Mouse (Mus musculus) spleen, postnatal 10 days (tissue): ENCODE measurements at regions not wholly inside any gene's neighbourhood (a gene's known extent, or its start where the extent isn't known, plus 50 kb on each side); places are given as distances from the start of the nearest gene placed in this dataset.
A peak's percentile ranks its signal among the peaks of the same experiment; 100 is the strongest.

Source experiments
- DNase-seq, 2 experiments: peaks; one replicate each; pipeline ENCODE4 v3.0.0; 2021 to 2022; ENCODE audit warnings: low spot score in 2 of 2

GRCm38 (mm10) chr4:34226089-34226840 lies 176.3 kb upstream of the Spaca1 start:
- no peak for DNase-seq

GRCm38 (mm10) chr4:34226886-34227285 lies 176.9 kb upstream of the Spaca1 start:
- DNase-seq = no peak

GRCm38 (mm10) chr4:34227611-34228010 lies 177.6 kb upstream of the Spaca1 start:
- no peak for DNase-seq

- DNase-seq = peak; percentile 8 to 49
Measured at GRCm38 (mm10) chr4:34231270-34231669, 181.3 kb upstream of the Spaca1 start.

- DNase-seq = no peak
Measured at GRCm38 (mm10) chr4:34234204-34234603, 184.2 kb upstream of the Spaca1 start.

GRCm38 (mm10) chr4:34234645-34235044 lies 184.7 kb upstream of the Spaca1 start:
- no peak for DNase-seq

GRCm38 (mm10) chr4:34237791-34238190 lies 187.8 kb upstream of the Spaca1 start:
- no peak for DNase-seq

GRCm38 (mm10) chr4:34239624-34240023 lies 189.6 kb upstream of the Spaca1 start:
- no peak for DNase-seq

GRCm38 (mm10) chr4:34241060-34241571 lies 191.1 kb upstream of the Spaca1 start:
- DNase-seq = no peak

- DNase-seq = no peak
Measured at GRCm38 (mm10) chr4:34241673-34242072, 191.7 kb upstream of the Spaca1 start.

GRCm38 (mm10) chr4:34259444-34259843 lies 209.5 kb upstream of the Spaca1 start:
- no peak for DNase-seq

- DNase-seq = no peak
Measured at GRCm38 (mm10) chr4:34260468-34260867, 210.5 kb upstream of the Spaca1 start.

- DNase-seq = no peak
Measured at GRCm38 (mm10) chr4:34261809-34262208, 211.8 kb upstream of the Spaca1 start.

GRCm38 (mm10) chr4:34264431-34264830 lies 214.4 kb upstream of the Spaca1 start:
- DNase-seq = no peak

- DNase-seq = no peak
Measured at GRCm38 (mm10) chr4:34274316-34274715, 224.3 kb upstream of the Spaca1 start.

GRCm38 (mm10) chr4:34275372-34275771 lies 225.4 kb upstream of the Spaca1 start:
- no peak for DNase-seq

- DNase-seq = no peak
Measured at GRCm38 (mm10) chr4:34302504-34303108, 248.1 kb upstream of the Akirin2 start.

- no peak for DNase-seq
Measured at GRCm38 (mm10) chr4:34308921-34309563, 241.7 kb upstream of the Akirin2 start.

GRCm38 (mm10) chr4:34310061-34310642 lies 240.6 kb upstream of the Akirin2 start:
- no peak for DNase-seq

- no peak for DNase-seq
Measured at GRCm38 (mm10) chr4:34315848-34316247, 234.9 kb upstream of the Akirin2 start.

GRCm38 (mm10) chr4:34322841-34323240 lies 227.9 kb upstream of the Akirin2 start:
- no peak for DNase-seq

GRCm38 (mm10) chr4:34328151-34328785 lies 222.5 kb upstream of the Akirin2 start:
- DNase-seq = no peak
